Mouse (Mus musculus): ENCODE measurements around the gene Gm4763. TPM values are rescaled to one million over a fixed set of nuclear protein-coding genes. Genes with fewer than 3 reads are reported as not detected.
"Not testable (repeated sequence)": the region's sequence is repeated elsewhere in the genome, so short reads cannot be mapped to it uniquely, and the experiment has no call there.

Gene Gm4763
- polyA plus RNA-seq, 1 experiment = not detected

- Histone ChIP-seq H3K27ac (ENCODE audit: insufficient read depth, low read length) (no peak overlapping the region), H3K4me3 (replicated peaks; ENCODE audit: insufficient read depth, low read depth, low read length) (no peak overlapping the region), H3K4me1 (ENCODE audit: control insufficient read depth, insufficient read depth, low read length) (no peaks in the 10 kb centered on the region), H3K27me3 (ENCODE audit: control insufficient read depth, insufficient read depth, low read length) (no peaks in the 10 kb centered on the region)
- no peak for DNase-seq
- 60% methylated on average over 5 of the region's 5 CpGs for WGBS
- TF ChIP-seq CTCF (IDR thresholded peaks at IDR 0.05; ENCODE audit: borderline replicate concordance, insufficient read depth, low read depth, low read length) (no peak), POLR2A (IDR thresholded peaks at IDR 0.05; ENCODE audit: borderline replicate concordance, insufficient read depth, low read length) (no peak)
Measured at GRCm38 (mm10) chr7:24753476-24753875, 26.8 kb upstream of the Gm4763 start.

GRCm38 (mm10) chr7:24751610-24752009, 24.9 kb upstream of the Gm4763 start:
- no peaks in the 10 kb centered on the region for H3K27me3 ChIP-seq (ENCODE audit: control insufficient read depth, insufficient read depth, low read length)
- DNase-seq = no peak
- no peak overlapping the region for H3K27ac ChIP-seq (ENCODE audit: insufficient read depth, low read length)
- no peak overlapping the region for H3K4me3 ChIP-seq (replicated peaks; ENCODE audit: insufficient read depth, low read depth, low read length)
- no peak for TF ChIP-seq POLR2A (IDR thresholded peaks at IDR 0.05; ENCODE audit: borderline replicate concordance, insufficient read depth, low read length)
- TF ChIP-seq CTCF (IDR thresholded peaks at IDR 0.05; ENCODE audit: borderline replicate concordance, insufficient read depth, low read depth, low read length) = no peak
- H3K4me1 ChIP-seq (ENCODE audit: control insufficient read depth, insufficient read depth, low read length) = no peaks in the 10 kb centered on the region
- WGBS = 79% methylated on average over 2 of the region's 2 CpGs

GRCm38 (mm10) chr7:24750695-24751094, 24.0 kb upstream of the Gm4763 start:
- no peak for TF ChIP-seq CTCF (IDR thresholded peaks at IDR 0.05; ENCODE audit: borderline replicate concordance, insufficient read depth, low read depth, low read length)
- no peak for TF ChIP-seq POLR2A (IDR thresholded peaks at IDR 0.05; ENCODE audit: borderline replicate concordance, insufficient read depth, low read length)
- Histone ChIP-seq H3K4me1 (ENCODE audit: control insufficient read depth, insufficient read depth, low read length) (no peaks in the 10 kb centered on the region), H3K4me3 (replicated peaks; ENCODE audit: insufficient read depth, low read depth, low read length) (no peak overlapping the region), H3K27ac (ENCODE audit: insufficient read depth, low read length) (no peak overlapping the region), H3K27me3 (ENCODE audit: control insufficient read depth, insufficient read depth, low read length) (no peaks in the 10 kb centered on the region)
- DNase-seq = no peak
- 24% methylated on average over 4 of the region's 4 CpGs for WGBS

- Histone ChIP-seq H3K27ac (ENCODE audit: insufficient read depth, low read length) (no peak overlapping the region), H3K4me1 (ENCODE audit: control insufficient read depth, insufficient read depth, low read length) (no peaks in the 10 kb centered on the region), H3K4me3 (replicated peaks; ENCODE audit: insufficient read depth, low read depth, low read length) (no peak overlapping the region), H3K27me3 (ENCODE audit: control insufficient read depth, insufficient read depth, low read length) (no peaks in the 10 kb centered on the region)
- TF ChIP-seq POLR2A (IDR thresholded peaks at IDR 0.05; ENCODE audit: borderline replicate concordance, insufficient read depth, low read length) (no peak), CTCF (IDR thresholded peaks at IDR 0.05; ENCODE audit: borderline replicate concordance, insufficient read depth, low read depth, low read length) (no peak)
- 7% methylated on average over 17 of the region's 17 CpGs for WGBS
- DNase-seq = peak in 1 of 2 experiments; percentile 2
Measured at GRCm38 (mm10) chr7:24735970-24736670, 9.4 kb upstream of the Gm4763 start.

- no peaks in the 10 kb centered on the region for H3K4me1 ChIP-seq (ENCODE audit: control insufficient read depth, insufficient read depth, low read length)
- DNase-seq = no peak
- H3K27me3 ChIP-seq (ENCODE audit: control insufficient read depth, insufficient read depth, low read length) = no peaks in the 10 kb centered on the region
- 84% methylated on average over 6 of the region's 6 CpGs for WGBS
- no peak overlapping the region for H3K4me3 ChIP-seq (replicated peaks; ENCODE audit: insufficient read depth, low read depth, low read length)
- no peak overlapping the region for H3K27ac ChIP-seq (ENCODE audit: insufficient read depth, low read length)
- TF ChIP-seq POLR2A (IDR thresholded peaks at IDR 0.05; ENCODE audit: borderline replicate concordance, insufficient read depth, low read length) (no peak), CTCF (IDR thresholded peaks at IDR 0.05; ENCODE audit: borderline replicate concordance, insufficient read depth, low read depth, low read length) (no peak)
Measured at GRCm38 (mm10) chr7:24715039-24715438, 11.7 kb downstream of the Gm4763 start.

GRCm38 (mm10) chr7:24708832-24709292, 17.8 kb downstream of the Gm4763 start, which contains the start of gene BC049730:
Gene BC049730, plus strand, starts transcription at chr7:24709242.
- H3K27me3 ChIP-seq (ENCODE audit: control insufficient read depth, insufficient read depth, low read length) = no peaks in the 10 kb centered on the region
- no peaks in the 10 kb centered on the region for H3K4me1 ChIP-seq (ENCODE audit: control insufficient read depth, insufficient read depth, low read length)
- 93% methylated on average over 14 of the region's 14 CpGs for WGBS
- DNase-seq = no peak
- H3K4me3 ChIP-seq (replicated peaks; ENCODE audit: insufficient read depth, low read depth, low read length) = no peak within 1 kb of the TSS
- no peak for TF ChIP-seq CTCF (IDR thresholded peaks at IDR 0.05; ENCODE audit: borderline replicate concordance, insufficient read depth, low read depth, low read length)
- TF ChIP-seq POLR2A (IDR thresholded peaks at IDR 0.05; ENCODE audit: borderline replicate concordance, insufficient read depth, low read length) = no peak
- H3K27ac ChIP-seq (ENCODE audit: insufficient read depth, low read length) = no peak within 1 kb of the TSS

GRCm38 (mm10) chr7:24702841-24703240, 23.9 kb downstream of the Gm4763 start:
- H3K4me1 ChIP-seq (ENCODE audit: control insufficient read depth, insufficient read depth, low read length); H3K27me3 ChIP-seq (ENCODE audit: control insufficient read depth, insufficient read depth, low read length); H3K4me3 ChIP-seq (replicated peaks; ENCODE audit: insufficient read depth, low read depth, low read length); DNase-seq; H3K27ac ChIP-seq (ENCODE audit: insufficient read depth, low read length): not testable (repeated sequence)
- WGBS = 84% methylated on average over 9 of the region's 9 CpGs

- WGBS = 90% methylated on average over 4 of the region's 4 CpGs
Measured at GRCm38 (mm10) chr7:24697891-24698290, 28.8 kb downstream of the Gm4763 start.

GRCm38 (mm10) chr7:24692693-24693092, 34.0 kb downstream of the Gm4763 start:
- H3K4me1 ChIP-seq (ENCODE audit: control insufficient read depth, insufficient read depth, low read length); H3K27ac ChIP-seq (ENCODE audit: insufficient read depth, low read length); H3K27me3 ChIP-seq (ENCODE audit: control insufficient read depth, insufficient read depth, low read length); H3K4me3 ChIP-seq (replicated peaks; ENCODE audit: insufficient read depth, low read depth, low read length); DNase-seq: not testable (repeated sequence)
- 58% methylated on average over 2 of the region's 3 CpGs for WGBS

More at GRCm38 (mm10) chr7:24697891-24698290, 28.8 kb downstream of the Gm4763 start:
- H3K4me1 ChIP-seq (ENCODE audit: control insufficient read depth, insufficient read depth, low read length); DNase-seq; H3K27ac ChIP-seq (ENCODE audit: insufficient read depth, low read length); H3K27me3 ChIP-seq (ENCODE audit: control insufficient read depth, insufficient read depth, low read length); H3K4me3 ChIP-seq (replicated peaks; ENCODE audit: insufficient read depth, low read depth, low read length): not testable (repeated sequence)

- not testable (repeated sequence) for H3K4me1 ChIP-seq (ENCODE audit: control insufficient read depth, insufficient read depth, low read length); H3K27ac ChIP-seq (ENCODE audit: insufficient read depth, low read length); DNase-seq; H3K27me3 ChIP-seq (ENCODE audit: control insufficient read depth, insufficient read depth, low read length); H3K4me3 ChIP-seq (replicated peaks; ENCODE audit: insufficient read depth, low read depth, low read length)
- WGBS = 87% methylated on average over 10 of the region's 10 CpGs
Measured at GRCm38 (mm10) chr7:24687519-24687918, 39.2 kb downstream of the Gm4763 start.

- not testable (repeated sequence) for DNase-seq; H3K27ac ChIP-seq (ENCODE audit: insufficient read depth, low read length); H3K4me1 ChIP-seq (ENCODE audit: control insufficient read depth, insufficient read depth, low read length); H3K27me3 ChIP-seq (ENCODE audit: control insufficient read depth, insufficient read depth, low read length); H3K4me3 ChIP-seq (replicated peaks; ENCODE audit: insufficient read depth, low read depth, low read length)
- 83% methylated on average over 7 of the region's 7 CpGs for WGBS
Measured at GRCm38 (mm10) chr7:24684121-24684520, 42.6 kb downstream of the Gm4763 start.
